Mouse (Mus musculus) thymus, adult 18-20 months (tissue): ENCODE data around the gene Thap3.

Source experiments
- DNase-seq, 2 experiments: peaks; one replicate each; pipeline ENCODE4 v3.0.0; 2022; ENCODE audit warnings: mixed read lengths in 2 of 2

Gene Thap3

GRCm38 (mm10) chr4:151980699-151981098, 8.1 kb downstream of the Thap3 start:
- DNase-seq, result no peak

- peak; percentile 55 to 65 for DNase-seq
Measured at GRCm38 (mm10) chr4:151977748-151978147, 11.0 kb downstream of the Thap3 start.

- DNase-seq, result no peak
Measured at GRCm38 (mm10) chr4:151975441-151975840, 13.4 kb downstream of the Thap3 start.

GRCm38 (mm10) chr4:151972221-151972967, 16.4 kb downstream of the Thap3 start:
- no peak for DNase-seq

- no peak for DNase-seq
Measured at GRCm38 (mm10) chr4:151968204-151968921, 20.4 kb downstream of the Thap3 start.

DNA sequence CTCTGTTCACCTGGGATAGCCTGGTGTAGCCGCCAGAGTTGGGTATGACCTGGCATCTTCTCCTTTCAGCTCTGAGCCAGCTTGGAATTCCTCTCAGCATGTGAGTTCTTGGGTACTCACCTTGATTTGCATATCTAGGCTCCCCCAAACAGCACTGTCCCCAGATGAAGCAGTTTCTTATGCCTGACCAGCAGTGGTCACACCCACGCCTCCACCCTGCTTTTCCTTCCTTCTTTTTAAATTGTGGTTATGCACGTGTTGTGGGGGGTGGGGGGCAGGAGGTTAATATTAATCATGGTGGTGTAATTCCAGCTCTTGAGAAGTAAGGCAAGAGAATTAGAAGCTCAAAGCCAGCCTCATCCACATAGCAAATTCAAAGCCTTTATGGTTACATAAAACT, 26.0 kb downstream of the Thap3 start:
- DNase-seq, result no peak

DNA sequence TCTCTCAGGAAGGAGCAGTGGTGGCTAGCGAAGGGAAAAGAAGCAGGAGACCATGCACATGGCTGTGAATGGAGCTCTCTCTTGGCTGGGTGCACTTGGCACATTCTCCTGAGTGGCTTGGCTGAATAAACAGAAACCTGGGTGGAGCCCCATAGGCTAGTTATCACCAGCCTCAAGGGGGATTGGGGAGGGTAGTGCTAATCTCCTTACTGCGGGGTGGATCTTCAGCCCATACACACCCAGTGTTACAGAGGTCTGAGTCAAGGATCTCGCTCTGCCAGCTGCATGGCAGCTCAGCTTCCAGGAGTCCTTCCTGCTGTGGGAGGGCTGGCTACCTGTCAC, 28.3 kb downstream of the Thap3 start:
- DNase-seq, result no peak

DNA sequence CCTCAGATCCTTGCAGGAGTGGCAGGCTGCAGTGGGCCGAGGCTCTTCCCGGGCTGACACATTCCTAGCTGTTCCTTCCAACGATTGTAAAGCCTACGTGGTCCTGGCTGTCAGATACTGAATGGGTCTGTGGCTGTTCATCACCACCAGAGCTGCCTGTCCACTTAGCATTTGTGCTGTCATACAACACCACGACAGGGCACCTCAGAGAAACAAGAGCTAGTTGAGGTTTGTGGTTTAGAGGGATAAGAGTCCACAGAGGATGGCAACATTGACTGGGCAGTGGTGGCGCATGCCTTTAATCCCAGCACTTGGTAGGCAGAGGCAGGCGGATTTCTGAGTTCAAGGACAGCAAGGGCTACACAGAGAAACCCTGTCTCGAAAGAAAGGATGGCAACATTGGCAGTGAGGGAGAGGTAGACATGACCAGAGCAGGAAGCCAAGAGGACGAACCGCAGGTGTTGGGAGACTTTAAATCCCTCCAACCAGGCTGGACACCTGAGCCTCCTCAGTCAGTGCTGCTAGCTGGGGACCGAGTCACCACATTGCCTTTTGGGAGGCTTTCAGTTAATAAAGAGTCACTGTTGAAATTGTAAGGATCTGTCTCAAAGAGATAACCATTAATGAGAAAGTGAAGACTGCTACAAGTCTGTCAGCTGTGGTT, 28.8 kb downstream of the Thap3 start:
- DNase-seq, result no peak

DNA sequence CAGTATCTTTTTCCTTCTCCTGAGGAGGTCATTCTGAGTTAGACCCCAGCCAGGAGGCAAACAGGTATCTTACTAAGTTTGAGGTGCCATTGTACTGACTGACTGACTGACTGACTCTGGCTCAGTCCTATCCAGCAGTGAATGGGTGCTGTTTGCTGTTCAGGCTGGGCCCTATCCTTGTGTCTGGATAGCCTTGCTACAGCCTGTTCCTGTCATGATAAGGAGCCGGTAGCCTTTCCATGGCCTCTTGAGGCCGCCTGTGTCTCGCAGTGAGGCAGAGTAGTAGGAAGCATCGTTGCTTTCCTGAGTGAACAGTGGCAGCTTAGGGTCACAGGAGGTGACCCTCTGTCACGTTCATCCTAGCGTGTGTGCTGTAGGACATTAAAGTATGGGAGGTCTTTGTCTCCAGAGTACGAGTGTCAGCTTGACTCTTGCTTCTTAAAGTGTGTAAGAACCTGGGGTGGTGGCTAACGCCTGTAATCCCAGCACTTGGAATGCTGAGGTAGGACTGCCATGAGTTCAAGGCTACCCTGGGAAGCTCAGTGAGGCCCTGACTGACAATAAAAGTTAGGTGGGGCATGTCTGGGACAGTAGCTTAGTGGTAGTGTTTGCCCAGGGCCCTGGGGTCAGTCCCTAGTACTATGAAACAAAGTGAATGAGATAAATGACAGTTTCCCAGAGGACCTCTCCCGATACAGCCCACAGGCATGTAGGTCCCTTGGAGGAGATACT, 31.0 kb downstream of the Thap3 start:
- no peak for DNase-seq

DNA sequence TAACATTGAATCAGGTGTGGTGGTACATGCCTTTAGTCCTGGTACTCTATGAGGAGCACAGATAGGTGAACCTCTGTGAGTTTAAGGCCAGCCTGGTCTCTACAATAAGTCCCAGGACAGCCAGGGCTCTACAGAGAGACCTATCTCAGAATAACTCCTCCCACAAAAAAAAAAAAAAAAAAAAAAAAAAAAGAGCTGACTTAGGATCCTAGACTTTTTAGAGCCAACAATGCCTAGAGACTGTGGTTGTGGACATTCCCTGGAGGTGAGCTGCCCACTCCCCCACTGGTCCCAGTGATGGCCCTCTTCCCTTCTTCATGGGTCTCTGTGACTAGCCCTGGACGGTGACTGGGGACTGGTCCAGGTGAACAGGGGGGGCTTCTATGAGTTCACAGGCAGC, 33.0 kb downstream of the Thap3 start:
- no peak for DNase-seq

DNA sequence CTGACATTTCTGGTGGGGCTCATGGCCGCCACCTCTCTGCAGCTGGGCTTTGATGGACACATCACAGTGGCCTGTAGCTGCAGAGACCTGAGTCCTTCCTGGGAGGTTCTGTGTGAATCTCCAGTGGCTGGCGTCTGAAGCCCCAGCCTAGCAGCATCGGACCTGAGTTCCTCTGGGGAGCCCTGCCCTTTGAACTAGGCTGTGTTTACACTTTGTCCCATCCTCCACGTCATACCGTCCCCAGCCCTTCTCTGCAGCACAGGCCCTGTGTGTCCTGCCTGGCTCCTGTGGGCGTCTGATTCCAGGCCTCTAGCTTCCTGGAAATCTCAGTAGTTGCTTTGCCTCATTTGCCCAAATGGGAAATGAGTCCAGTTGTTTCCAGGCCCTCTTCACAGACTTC, 35.6 kb downstream of the Thap3 start:
- no peak for DNase-seq

- no peak for DNase-seq
Measured at GRCm38 (mm10) chr4:151948497-151949471, 40.0 kb downstream of the Thap3 start.

- DNase-seq, result no peak
Measured at GRCm38 (mm10) chr4:151946211-151946610, 42.6 kb downstream of the Thap3 start.

- no peak for DNase-seq
Measured at GRCm38 (mm10) chr4:151938089-151938488, 50.7 kb downstream of the Thap3 start.

- no peak for DNase-seq
Measured at GRCm38 (mm10) chr4:151937441-151937840, 51.4 kb downstream of the Thap3 start.

- DNase-seq, result no peak
Measured at GRCm38 (mm10) chr4:151934215-151934572, 54.6 kb downstream of the Thap3 start.

DNA sequence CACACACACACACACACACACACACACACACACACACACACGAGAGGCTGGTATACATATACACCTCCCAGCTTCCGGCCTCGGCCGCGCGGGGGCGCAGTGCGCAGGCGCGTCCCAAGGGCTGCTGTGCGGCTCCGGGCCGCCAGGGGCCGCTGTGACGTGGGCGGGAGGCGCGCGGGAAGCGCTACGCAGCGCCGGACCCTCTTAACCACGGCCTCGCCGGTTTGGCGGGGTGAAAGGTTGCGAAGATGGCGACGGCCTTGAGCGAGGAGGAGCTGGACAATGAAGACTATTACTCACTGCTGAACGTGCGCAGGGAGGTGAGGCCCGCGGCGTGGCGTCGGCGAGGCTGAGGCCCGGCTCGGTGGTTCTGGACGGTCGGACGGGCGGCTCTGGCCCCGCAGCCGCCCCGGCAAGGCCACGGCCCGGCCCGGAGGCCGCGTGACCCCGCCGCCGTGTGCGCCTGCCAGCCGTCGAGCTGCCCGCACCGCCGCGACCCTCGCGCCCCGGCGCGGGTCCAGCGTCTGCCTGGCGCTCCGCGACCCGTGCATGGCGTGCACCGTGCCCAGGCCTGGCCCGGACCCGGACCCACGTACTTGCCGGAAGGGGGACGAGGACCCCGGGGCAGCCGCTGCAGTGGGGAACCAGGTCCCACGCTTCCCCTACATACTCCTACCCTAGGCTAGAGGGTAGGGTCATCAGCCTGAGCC, 55.1 kb downstream of the Thap3 start, which contains the start of gene Dnajc11:
Gene Dnajc11, plus strand, starts transcription at position 187 of the 710 bp plus-strand sequence.
- DNase-seq, result peak; percentile 81 to 82
